Mouse (Mus musculus): ENCODE measurements around the gene Gm6377.

The Gm6377 gene

GRCm38 (mm10) chrX:109196468-109196867, at the start of gene Gm6377:
Gene Gm6377 (plus strand): TSS chrX:109196756.
- no peak for DNase-seq (ENCODE audit: low read depth, low spot score)

DNA sequence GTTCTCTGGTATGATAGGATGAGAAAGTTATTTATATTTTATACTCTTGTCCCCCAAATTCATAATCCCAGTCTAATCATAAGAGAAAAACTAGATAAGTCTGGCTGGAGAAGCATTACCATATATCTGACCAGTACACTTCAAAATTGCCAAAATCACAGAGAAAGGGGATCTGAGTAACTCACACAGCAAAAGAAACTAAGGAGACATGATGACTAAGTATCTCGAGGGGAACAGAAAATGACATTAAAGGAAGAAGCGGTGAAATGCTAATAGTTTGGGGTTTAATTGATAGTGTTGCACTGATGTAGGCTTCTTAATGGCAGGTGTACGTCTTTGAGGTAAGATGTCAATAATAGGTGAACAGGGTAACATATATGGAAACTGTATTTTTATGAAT, 49.4 kb upstream of the Gm6377 start:
- DNase-seq (ENCODE audit: low read depth, low spot score) = no peak

DNA sequence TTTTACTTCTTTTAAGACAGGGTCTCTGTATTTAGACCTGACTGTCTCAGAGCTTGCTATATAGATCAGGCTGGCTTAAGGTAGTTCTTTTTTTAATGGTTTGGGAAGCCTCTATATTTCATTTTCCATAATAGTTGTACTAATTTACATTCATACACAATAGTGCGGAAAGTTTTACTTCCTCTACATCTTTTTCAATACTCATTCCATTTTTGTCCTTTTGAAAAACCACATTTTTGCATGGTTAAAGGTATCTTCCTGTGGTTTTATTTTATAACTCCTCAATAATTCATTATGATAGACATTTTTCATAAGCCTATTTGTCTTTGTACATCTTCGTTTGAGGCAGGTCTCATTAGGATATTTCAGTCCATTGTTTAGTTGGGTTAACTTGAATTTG, 45.3 kb upstream of the Gm6377 start:
- DNase-seq (ENCODE audit: low read depth, low spot score) = no peak

- no peak for DNase-seq (ENCODE audit: low read depth, low spot score)
These were observed 36.2 kb upstream of the Gm6377 start for GRCm38 (mm10) chrX:109160326-109160725.

DNA sequence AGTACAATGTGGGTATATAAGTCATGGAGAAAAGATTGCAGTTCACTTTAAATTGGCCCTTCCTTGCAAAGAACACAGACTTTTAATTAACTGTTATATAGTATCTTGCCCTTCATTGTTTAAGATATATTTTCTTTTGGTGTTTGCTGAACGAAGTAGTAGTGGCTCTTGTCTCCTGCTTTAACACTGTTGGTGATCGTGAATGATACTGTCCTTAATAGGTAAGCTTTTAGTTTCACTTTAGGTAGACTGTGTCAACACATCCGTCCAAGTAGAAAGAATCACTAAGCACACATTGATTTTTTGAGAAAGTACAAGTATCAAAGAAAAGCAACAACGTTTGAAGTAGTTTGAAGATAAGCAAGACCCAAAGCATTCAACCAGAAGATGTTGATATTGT, 35.7 kb upstream of the Gm6377 start:
- no peak for DNase-seq (ENCODE audit: low read depth, low spot score)

GRCm38 (mm10) chrX:109175038-109175437, 21.5 kb upstream of the Gm6377 start:
- peak; percentile 18 for DNase-seq (ENCODE audit: low read depth, low spot score)

DNA sequence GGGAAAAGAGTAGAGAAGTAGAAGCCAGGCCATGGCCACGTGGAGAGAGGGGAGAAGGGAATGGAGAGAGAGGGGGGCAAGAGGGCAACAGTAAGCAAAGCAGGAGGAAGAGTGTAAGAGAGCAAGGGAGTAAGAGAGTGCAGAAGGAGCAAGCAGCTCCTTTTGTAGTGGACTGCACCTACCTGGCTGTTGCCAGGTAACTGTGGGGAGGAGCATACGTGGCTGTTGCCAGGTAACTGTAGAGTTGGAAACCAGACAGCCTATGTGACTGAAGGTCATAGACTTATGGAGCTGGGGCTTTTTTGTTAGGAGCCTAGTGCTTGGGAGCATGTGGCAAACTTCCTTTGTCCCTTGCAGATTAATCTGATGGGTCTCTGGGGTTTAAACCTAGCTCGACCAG, 21.1 kb upstream of the Gm6377 start:
- no peak for DNase-seq (ENCODE audit: low read depth, low spot score)

DNA sequence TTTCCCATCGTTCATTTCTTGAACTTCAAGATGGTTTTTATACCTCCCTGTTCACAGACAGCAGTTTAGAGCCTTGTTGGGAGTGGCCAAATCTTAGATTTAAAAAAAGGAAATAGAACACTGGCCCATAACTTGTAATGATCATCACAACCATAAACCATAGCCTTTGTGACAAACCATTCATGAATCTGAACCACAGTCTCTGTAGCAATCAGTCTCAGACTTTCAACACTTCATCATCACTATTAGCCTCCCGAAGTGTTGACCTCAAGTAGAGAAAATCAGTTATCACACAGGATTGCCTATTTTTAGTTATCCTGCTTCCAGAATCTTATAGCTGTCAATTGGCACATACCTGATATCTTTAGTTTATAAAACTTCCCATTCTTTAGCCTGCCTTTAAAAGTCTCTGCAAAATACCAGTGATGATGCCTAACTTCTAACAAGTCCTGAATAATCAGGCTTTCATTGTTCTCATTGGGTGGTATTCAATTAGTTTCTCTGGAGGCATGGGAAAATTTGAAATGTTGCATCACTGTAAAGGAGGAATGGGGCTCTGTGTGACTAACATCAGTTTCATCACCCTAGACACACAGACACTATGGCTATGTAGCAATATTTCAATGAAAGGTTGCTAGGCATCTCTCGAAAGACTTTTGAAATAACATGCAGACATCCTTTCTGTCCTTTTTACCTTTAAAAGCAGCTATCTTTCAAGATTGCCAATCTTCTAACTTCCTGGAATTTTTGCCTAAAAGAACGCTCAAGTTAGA, 11.7 kb upstream of the Gm6377 start:
- peak; percentile 25 for DNase-seq (ENCODE audit: low read depth, low spot score)

DNA sequence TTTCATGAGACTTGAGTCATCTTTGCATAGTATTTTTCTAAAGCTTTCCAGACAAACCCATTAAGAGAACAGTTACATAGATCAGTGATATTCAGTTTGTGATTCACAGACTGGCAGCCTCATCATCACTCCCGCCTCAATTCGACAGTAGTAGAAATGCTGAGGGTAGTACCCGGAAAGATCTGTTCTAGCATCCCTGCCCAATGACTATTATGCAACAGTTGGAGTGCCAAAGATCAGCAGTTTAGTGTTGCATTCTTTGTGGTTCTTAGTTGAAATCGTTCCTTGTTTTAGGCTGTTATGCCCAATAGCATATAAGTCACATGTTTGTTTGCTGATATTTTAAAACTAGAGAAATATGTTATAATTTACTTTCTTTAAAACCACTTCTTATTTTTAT, 6.9 kb upstream of the Gm6377 start:
- peak; percentile 29 for DNase-seq (ENCODE audit: low read depth, low spot score)

GRCm38 (mm10) chrX:109190969-109191368, 5.6 kb upstream of the Gm6377 start:
- DNase-seq (ENCODE audit: low read depth, low spot score) = peak; percentile 47

- peak; percentile 2 for DNase-seq (ENCODE audit: low read depth, low spot score)
These were observed 5.1 kb upstream of the Gm6377 start for GRCm38 (mm10) chrX:109191436-109191835.

GRCm38 (mm10) chrX:109207843-109208242, 11.3 kb downstream of the Gm6377 start:
- no peak for DNase-seq (ENCODE audit: low read depth, low spot score)

- no peak for DNase-seq (ENCODE audit: low read depth, low spot score)
These were observed 32.2 kb downstream of the Gm6377 start for GRCm38 (mm10) chrX:109228720-109229119.

- no peak for DNase-seq (ENCODE audit: low read depth, low spot score)
These were observed 39.0 kb downstream of the Gm6377 start for GRCm38 (mm10) chrX:109235383-109236036.

- DNase-seq (ENCODE audit: low read depth, low spot score) = peak; percentile 52
These were observed 41.6 kb downstream of the Gm6377 start for GRCm38 (mm10) chrX:109238163-109238562.

Measured in 3T3-L1 (cell line).